Mouse (Mus musculus) 3134 (cell line): ENCODE measurements around the gene Nmur1.

Experiments used
- DNase-seq: peaks from one replicate; pipeline ENCODE4 v3.0.0-alpha.2; 2011; ENCODE audit warnings: low spot score; ENCODE audit not compliant: insufficient read length; ENCODE audit errors: extremely low read depth

Gene Nmur1

GRCm38 (mm10) chr1:86336330-86336729 is 89.7 kb downstream of the Nmur1 start:
- DNase-seq: no peak
